Mouse (Mus musculus): ENCODE data around the gene Gm16503. TPM values are rescaled to one million over a fixed set of nuclear protein-coding genes. Genes with fewer than 3 reads are reported as not detected.
"Not testable (repeated sequence)": the region's sequence is repeated elsewhere in the genome, so short reads cannot be mapped to it uniquely, and the experiment has no call there.

Gene Gm16503
- polyA plus RNA-seq (2015; fragmentation: Nextera tagmentation; extraction: Ambion mirVana): 0.08 and 0.13 TPM in 2 replicates

DNA sequence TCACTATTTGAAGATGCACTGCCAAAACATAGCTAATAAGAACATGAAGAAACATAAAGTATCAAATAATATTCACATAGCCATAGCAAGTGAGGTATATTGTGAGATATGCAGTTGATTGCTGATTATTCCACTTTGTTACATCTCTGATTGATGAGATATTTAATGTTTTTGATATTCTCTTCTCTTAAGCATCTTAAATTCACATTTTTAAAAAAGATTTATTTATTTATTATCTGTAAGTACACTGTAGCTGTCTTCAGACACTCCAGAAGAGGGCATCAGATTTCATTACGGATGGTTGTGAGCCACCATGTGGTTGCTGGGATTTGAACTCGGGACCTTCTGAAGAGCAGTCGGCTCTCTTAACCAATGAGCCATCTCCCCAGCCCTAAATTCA is at the start of gene Gm16503:
TSS of gene Gm16503 (plus strand) at position 301 of the 400 bp plus-strand sequence.
- not testable (repeated sequence) for H3K36me3 ChIP-seq (ENCODE audit: control insufficient read depth, insufficient read depth, low read length); ATAC-seq (ENCODE audit: low FRiP score, low TSS enrichment); H3K4me3 ChIP-seq (ENCODE audit: low read depth, low read length); H3K4me1 ChIP-seq (replicated peaks; ENCODE audit: control insufficient read depth, insufficient read depth); H3K4me2 ChIP-seq (replicated peaks; ENCODE audit: low read depth); DNase-seq (ENCODE audit: low spot score); H3K27ac ChIP-seq (replicated peaks); H3K9ac ChIP-seq (ENCODE audit: low read length); H3K27me3 ChIP-seq (ENCODE audit: control insufficient read depth, insufficient read depth, low read length)
- peaks cover 15% of the 10 kb centered on the region; the same call in 1 of the 2 replicates for H3K9me3 ChIP-seq (ENCODE audit: control insufficient read depth, low read length)
- WGBS: 79% methylated on average over 3 of the region's 3 CpGs

GRCm38 (mm10) chr4:147492117-147492516 is 47.9 kb upstream of the Gm16503 start, which contains the start of gene Zfp982:
Gene Zfp982, plus strand, starts transcription at chr4:147492417.
- H3K36me3 ChIP-seq (ENCODE audit: control insufficient read depth, insufficient read depth, low read length); ATAC-seq (ENCODE audit: low FRiP score, low TSS enrichment); H3K9me3 ChIP-seq (ENCODE audit: control insufficient read depth, low read length); H3K4me2 ChIP-seq (replicated peaks; ENCODE audit: low read depth); H3K4me1 ChIP-seq (replicated peaks; ENCODE audit: control insufficient read depth, insufficient read depth); H3K9ac ChIP-seq (ENCODE audit: low read length); DNase-seq (ENCODE audit: low spot score); H3K27me3 ChIP-seq (ENCODE audit: control insufficient read depth, insufficient read depth, low read length); H3K4me3 ChIP-seq (ENCODE audit: low read depth, low read length); H3K27ac ChIP-seq (replicated peaks): not testable (repeated sequence)
- 82% methylated on average over 7 of the region's 7 CpGs for WGBS

GRCm38 (mm10) chr4:147498772-147499613 is 41.0 kb upstream of the Gm16503 start:
- H3K4me2 ChIP-seq (replicated peaks; ENCODE audit: low read depth); ATAC-seq (ENCODE audit: low FRiP score, low TSS enrichment): not testable (repeated sequence)

GRCm38 (mm10) chr4:147509174-147509573 is 30.8 kb upstream of the Gm16503 start:
- Histone ChIP-seq H3K4me3 (ENCODE audit: low read depth, low read length) (no peak overlapping the region), H3K4me1 (replicated peaks; ENCODE audit: control insufficient read depth, insufficient read depth) (no peaks in the 10 kb centered on the region), H3K36me3 (ENCODE audit: control insufficient read depth, insufficient read depth, low read length) (no peaks in the 10 kb centered on the region), H3K9me3 (ENCODE audit: control insufficient read depth, low read length) (no peaks in the 10 kb centered on the region), H3K4me2 (replicated peaks; ENCODE audit: low read depth) (no peak overlapping the region), H3K9ac (ENCODE audit: low read length) (no peak overlapping the region), H3K27me3 (ENCODE audit: control insufficient read depth, insufficient read depth, low read length) (no peaks in the 10 kb centered on the region), H3K27ac (replicated peaks) (no peak overlapping the region)
- WGBS: 74% methylated on average over 2 of the region's 2 CpGs
- TF ChIP-seq EP300 (optimal IDR thresholded peaks at IDR 0.05): no peak
- no peak for TF ChIP-seq CTCF (IDR thresholded peaks at IDR 0.05; ENCODE audit: low read depth)
- DNase-seq (ENCODE audit: low spot score) (no peak), ATAC-seq (ENCODE audit: low FRiP score, low TSS enrichment) (no peak)

More at GRCm38 (mm10) chr4:147498772-147499613, 41.0 kb upstream of the Gm16503 start:
- H3K4me1 ChIP-seq (replicated peaks; ENCODE audit: control insufficient read depth, insufficient read depth); H3K27ac ChIP-seq (replicated peaks); DNase-seq (ENCODE audit: low spot score); H3K27me3 ChIP-seq (ENCODE audit: control insufficient read depth, insufficient read depth, low read length); H3K9me3 ChIP-seq (ENCODE audit: control insufficient read depth, low read length); H3K4me3 ChIP-seq (ENCODE audit: low read depth, low read length); H3K9ac ChIP-seq (ENCODE audit: low read length); H3K36me3 ChIP-seq (ENCODE audit: control insufficient read depth, insufficient read depth, low read length): not testable (repeated sequence)
- WGBS: 81% methylated on average over 5 of the region's 5 CpGs

DNA sequence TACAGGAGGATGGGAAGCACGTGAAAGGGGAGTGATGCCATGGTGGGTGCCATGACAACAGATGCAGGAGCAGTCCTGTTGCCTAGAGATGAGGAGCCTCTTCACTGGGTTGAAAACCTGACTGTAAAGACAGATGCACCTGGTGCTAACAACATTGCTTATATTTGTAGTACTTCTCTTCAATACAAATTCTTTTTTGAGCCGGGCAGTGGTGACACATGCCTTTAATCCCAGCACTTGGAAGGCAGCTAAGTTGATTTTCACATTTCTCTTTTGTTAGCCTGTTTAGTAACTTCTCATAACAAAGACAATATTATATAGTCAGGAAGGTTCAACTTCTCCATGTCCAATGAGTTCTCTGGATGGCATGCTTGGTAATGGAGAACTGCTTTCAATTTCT is 21.0 kb upstream of the Gm16503 start:
- Histone ChIP-seq H3K36me3 (ENCODE audit: control insufficient read depth, insufficient read depth, low read length) (no peaks in the 10 kb centered on the region), H3K27me3 (ENCODE audit: control insufficient read depth, insufficient read depth, low read length) (no peaks in the 10 kb centered on the region), H3K27ac (replicated peaks) (no peak overlapping the region), H3K9ac (ENCODE audit: low read length) (no peak overlapping the region), H3K4me1 (replicated peaks; ENCODE audit: control insufficient read depth, insufficient read depth) (no peaks in the 10 kb centered on the region), H3K4me3 (ENCODE audit: low read depth, low read length) (no peak overlapping the region), H3K9me3 (ENCODE audit: control insufficient read depth, low read length) (peaks cover 22% of the 10 kb centered on the region), H3K4me2 (replicated peaks; ENCODE audit: low read depth) (no peak overlapping the region)
- no peak for TF ChIP-seq EP300 (optimal IDR thresholded peaks at IDR 0.05)
- no peak for TF ChIP-seq CTCF (IDR thresholded peaks at IDR 0.05; ENCODE audit: low read depth)
- 68% methylated on average over 2 of the region's 2 CpGs for WGBS
- ATAC-seq (ENCODE audit: low FRiP score, low TSS enrichment) (peak; percentile 33; the same call in 1 of the 2 replicates), DNase-seq (ENCODE audit: low spot score) (no peak)

DNA sequence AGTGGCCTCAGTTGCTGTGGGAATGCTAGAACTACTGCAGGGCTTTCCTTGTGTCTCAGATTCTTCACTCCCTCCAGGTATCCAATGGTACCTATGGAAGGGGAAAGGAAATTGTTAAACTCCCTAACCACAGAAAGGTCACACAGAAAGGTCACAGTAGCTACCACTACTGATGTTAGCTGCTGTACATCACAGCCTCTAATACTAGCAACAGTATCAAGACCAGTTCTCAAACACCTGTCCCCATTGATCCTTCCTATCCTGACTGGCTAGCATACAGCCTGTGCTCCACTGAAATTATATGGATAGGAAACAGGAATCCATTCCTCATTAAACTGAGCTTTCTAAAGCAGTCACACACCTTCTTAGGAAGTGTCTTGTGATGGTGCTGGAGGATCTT is 19.9 kb upstream of the Gm16503 start:
- H3K36me3 ChIP-seq (ENCODE audit: control insufficient read depth, insufficient read depth, low read length): no peaks in the 10 kb centered on the region
- DNase-seq (ENCODE audit: low spot score) (no peak), ATAC-seq (ENCODE audit: low FRiP score, low TSS enrichment) (peak; percentile 47; the same call in 1 of the 2 replicates)
- no peak overlapping the region for H3K27ac ChIP-seq (replicated peaks)
- H3K4me2 ChIP-seq (replicated peaks; ENCODE audit: low read depth): no peak overlapping the region
- TF ChIP-seq CTCF (IDR thresholded peaks at IDR 0.05; ENCODE audit: low read depth) (no peak), EP300 (optimal IDR thresholded peaks at IDR 0.05) (no peak)
- no peak overlapping the region for H3K4me3 ChIP-seq (ENCODE audit: low read depth, low read length)
- no peaks in the 10 kb centered on the region for H3K4me1 ChIP-seq (replicated peaks; ENCODE audit: control insufficient read depth, insufficient read depth)
- no peaks in the 10 kb centered on the region for H3K27me3 ChIP-seq (ENCODE audit: control insufficient read depth, insufficient read depth, low read length)
- H3K9me3 ChIP-seq (ENCODE audit: control insufficient read depth, low read length): peaks cover 23% of the 10 kb centered on the region
- no peak overlapping the region for H3K9ac ChIP-seq (ENCODE audit: low read length)

Measured in stomach, postnatal 0 days (tissue).